Comparison of ENCODE assay signal across 22 mouse cellular contexts in genomic region chr1:37800298-37800697, GRCm38 (mm10).
DNase-seq lines count a peak whose midpoint lies in the region; ATAC-seq and TF ChIP-seq lines count a peak whose summit lies in the region.
"Had no signal": no experiment of that assay in that cellular context is flagged by ENCODE, and none has a peak within 500 bp of the region (broad histone marks: within the 10 kb centered on the region; RNA-seq: fewer than 3 reads in every experiment).

No protein-coding gene starts in this region.

- no peak for TF ChIP-seq EP300 in MEL (IDR thresholded peaks at IDR 0.05; ENCODE audit: low read depth in 1 of 2, low read length in 2 of 2)

- H3K4me1 ChIP-seq in megakaryocyte, embryonic 14.5 days, result peaks cover 38% of the 10 kb centered on the region
- H3K4me1 ChIP-seq in MEL (ENCODE audit: control insufficient read depth in 1 of 2, insufficient read depth in 2 of 2, low read length in 2 of 2), result no peaks in the 10 kb centered on the region
- no peaks in the 10 kb centered on the region for H3K4me1 ChIP-seq in kidney, adult 2 months (ENCODE audit: control insufficient read depth, insufficient read depth, low read length)
- H3K4me1 ChIP-seq: embryonic facial prominence, embryonic 12.5 days; embryonic facial prominence, embryonic 15.5 days; hindbrain, embryonic 12.5 days; hindbrain, embryonic 15.5 days had no signal

- no peak for TF ChIP-seq RAD21 in MEL (IDR thresholded peaks at IDR 0.05; ENCODE audit: low read depth, low read length)

- H3K27ac ChIP-seq in MEL (ENCODE audit: control insufficient read depth, low read depth, low read length), result no peak overlapping the region
- H3K27ac ChIP-seq in kidney, adult 2 months (ENCODE audit: insufficient read depth, low read depth, low read length), result no peak overlapping the region
- H3K27ac ChIP-seq: embryonic facial prominence, embryonic 12.5 days; embryonic facial prominence, embryonic 15.5 days; gastrocnemius, adult 2 months; hindbrain, embryonic 12.5 days; hindbrain, embryonic 15.5 days had no signal

- H3K4me3 ChIP-seq in megakaryocyte, embryonic 14.5 days (replicated peaks), result peak overlapping the region; percentile 71
- no peak overlapping the region for H3K4me3 ChIP-seq in MEL (ENCODE audit: control insufficient read depth in 1 of 2, insufficient read depth in 1 of 2, low read depth in 2 of 2, low read length in 2 of 2)
- no peak overlapping the region for H3K4me3 ChIP-seq in kidney, adult 2 months (ENCODE audit: insufficient read depth, low read depth, low read length)
- H3K4me3 ChIP-seq: embryonic facial prominence, embryonic 12.5 days; embryonic facial prominence, embryonic 15.5 days; gastrocnemius, adult 2 months; hindbrain, embryonic 12.5 days; hindbrain, embryonic 15.5 days had no signal

- no peaks in the 10 kb centered on the region for H3K9me3 ChIP-seq in megakaryocyte, embryonic 14.5 days
- H3K9me3 ChIP-seq in MEL (replicated peaks; ENCODE audit: insufficient read depth, low read length), result no peaks in the 10 kb centered on the region
- H3K9me3 ChIP-seq: embryonic facial prominence, embryonic 12.5 days; embryonic facial prominence, embryonic 15.5 days; hindbrain, embryonic 12.5 days; hindbrain, embryonic 15.5 days had no signal

- DNase-seq in MEL (ENCODE audit: low read depth, low spot score), result peak; percentile 19
- peak; percentile 13 for DNase-seq in NIH3T3 (ENCODE audit: low read depth)
- no peak for DNase-seq in lung, postnatal 36 days
- DNase-seq in kidney, adult 2 months, result no peak
- DNase-seq in urinary bladder, postnatal 36 days (ENCODE audit: low spot score in 2 of 2), result no peak
- DNase-seq: adrenal gland, adult 8-10 months; adrenal gland, postnatal 25 days; cerebellum, adult 11-12 months; cerebellum, adult 9-10 months; cerebellum, postnatal 14 days; forebrain, postnatal 0 days; gastrocnemius, adult 2 months; gastrocnemius, postnatal 14 days; heart, adult 11 months had no signal

- 85% methylated on average over 2 of the region's 2 CpGs for WGBS in kidney, adult 2 months

- H3K36me3 ChIP-seq in megakaryocyte, embryonic 14.5 days (replicated peaks; ENCODE audit: low read length), result no peaks in the 10 kb centered on the region
- no peaks in the 10 kb centered on the region for H3K36me3 ChIP-seq in MEL (ENCODE audit: control insufficient read depth in 1 of 2, insufficient read depth in 2 of 2, low read length in 2 of 2)
- H3K36me3 ChIP-seq in kidney, adult 2 months (ENCODE audit: control insufficient read depth, insufficient read depth, low read length), result no peaks in the 10 kb centered on the region
- H3K36me3 ChIP-seq: embryonic facial prominence, embryonic 12.5 days; embryonic facial prominence, embryonic 15.5 days; hindbrain, embryonic 12.5 days; hindbrain, embryonic 15.5 days had no signal

- no peak overlapping the region for H3K9ac ChIP-seq in MEL (ENCODE audit: control insufficient read depth, low read depth, low read length, poor library complexity, severe bottlenecking)
- H3K9ac ChIP-seq: embryonic facial prominence, embryonic 12.5 days; embryonic facial prominence, embryonic 15.5 days; forebrain, postnatal 0 days; hindbrain, embryonic 12.5 days; hindbrain, embryonic 15.5 days had no signal

- TF ChIP-seq CTCF in MEL (IDR thresholded peaks at IDR 0.05 in 2 of 3, conservative IDR thresholded peaks at IDR 0.05 in 1 of 3; ENCODE audit: control insufficient read depth in 1 of 3, insufficient read depth in 1 of 3, low read depth in 2 of 3, low read length in 3 of 3, poor library complexity in 1 of 3, severe bottlenecking in 1 of 3), result no peak
- TF ChIP-seq CTCF in kidney, adult 2 months (conservative IDR thresholded peaks at IDR 0.05; ENCODE audit: insufficient read depth, insufficient read length, low read depth, low read length), result no peak

- no peaks in the 10 kb centered on the region for H3K79me2 ChIP-seq in MEL (ENCODE audit: control insufficient read depth, insufficient read depth, low read length, poor library complexity)

- H3K27me3 ChIP-seq in megakaryocyte, embryonic 14.5 days (replicated peaks), result no peaks in the 10 kb centered on the region
- H3K27me3 ChIP-seq in MEL (ENCODE audit: control insufficient read depth in 1 of 2, insufficient read depth in 2 of 2, low read length in 2 of 2), result peaks cover 2 to 4% of the 10 kb centered on the region in 2 experiments
- H3K27me3 ChIP-seq in kidney, adult 2 months (replicated peaks; ENCODE audit: control insufficient read depth, insufficient read depth, low read length), result no peaks in the 10 kb centered on the region
- H3K27me3 ChIP-seq: embryonic facial prominence, embryonic 12.5 days; embryonic facial prominence, embryonic 15.5 days; hindbrain, embryonic 12.5 days; hindbrain, embryonic 15.5 days had no signal

- no peak for TF ChIP-seq POLR2A in MEL (IDR thresholded peaks at IDR 0.05; ENCODE audit: control insufficient read depth in 1 of 2, insufficient read depth in 1 of 2, low read depth in 1 of 2, low read length in 2 of 2, poor library complexity in 1 of 2)
- TF ChIP-seq POLR2A in kidney, adult 2 months (IDR thresholded peaks at IDR 0.05; ENCODE audit: low read depth, low read length), result no peak

- no peak for ATAC-seq in megakaryocyte, adult 5-6 weeks (ENCODE audit: poor library complexity, severe bottlenecking)
- ATAC-seq: activated CD4-positive, CD25-positive, alpha-beta regulatory T cell, adult 4 months; forebrain, embryonic 14.5 days; forebrain, postnatal 0 days had no signal

TF ChIP-seq in MEL, 35 proteins besides CTCF, POLR2A, EP300 and RAD21:
- TF ChIP-seq BHLHE40 (IDR thresholded peaks at IDR 0.05; ENCODE audit: borderline replicate concordance, low read depth, low read length) (no peak), ELF1 (IDR thresholded peaks at IDR 0.05; ENCODE audit: low read depth, low read length) (no peak)

Comparison
In these comparisons a context has a peak if more than half of its experiments do, and no peak if none do; other contexts are left out.
1. DNase-seq: peak in MEL (single experiment) and NIH3T3 (single experiment); none in lung, postnatal 36 days (single experiment), kidney, adult 2 months (single experiment) and urinary bladder, postnatal 36 days (0 of 2).